Mouse (Mus musculus) liver, adult 2 months (tissue): ENCODE results near the gene Opa3. TPM values are rescaled to one million over a fixed set of nuclear protein-coding genes. Genes with fewer than 3 reads are reported as not detected.

Experiments used
- DNase-seq: peaks from one replicate; pipeline ENCODE4 v3.0.0-alpha.2; 2011; ENCODE audit warnings: low read depth, low spot score; ENCODE audit errors: extremely low read depth
- H3K27ac ChIP-seq: fragments of 200-500 bp; replicated peaks from 2 replicates; pipeline ENCODE4 v1.5.1; 2012; ENCODE audit warnings: low read depth, mild to moderate bottlenecking, control low read depth, inconsistent platforms, low read length; ENCODE audit not compliant: insufficient read depth
- H3K27me3 ChIP-seq: fragments of 200-500 bp; 2 replicates; pipeline ENCODE4 v1.6.1; 2012; ENCODE audit warnings: mild to moderate bottlenecking, moderate library complexity, low read length, inconsistent platforms; ENCODE audit not compliant: control insufficient read depth, insufficient read depth
- H3K36me3 ChIP-seq: fragments of 200-500 bp; 2 replicates; pipeline ENCODE4 v1.6.1; 2012; ENCODE audit warnings: low read length, inconsistent platforms; ENCODE audit not compliant: control insufficient read depth, insufficient read depth
- H3K4me1 ChIP-seq: fragments of 200-500 bp; 2 replicates; pipeline ENCODE4 v1.6.1; 2011; ENCODE audit warnings: low read length; ENCODE audit not compliant: control insufficient read depth, insufficient read depth
- H3K4me3 ChIP-seq: fragments of 200-500 bp; 2 replicates; pipeline ENCODE4 v1.5.1; 2011; ENCODE audit warnings: low read depth, mild to moderate bottlenecking, control low read depth, low read length, moderate library complexity; ENCODE audit not compliant: insufficient read depth
- H3K79me2 ChIP-seq: fragments of 200-500 bp; 2 replicates; pipeline ENCODE4 v1.6.1; 2012; ENCODE audit warnings: inconsistent platforms, mild to moderate bottlenecking, low read length, moderate library complexity; ENCODE audit not compliant: control insufficient read depth, insufficient read depth
- H3K9ac ChIP-seq: fragments of 200-500 bp; 2 replicates; pipeline ENCODE4 v1.6.1; 2012; ENCODE audit warnings: low read depth, mild to moderate bottlenecking, control low read depth, inconsistent platforms, low read length
- CTCF ChIP-seq: fragments of 200-500 bp; IDR thresholded peaks from 2 replicates; pipeline ENCODE4 v1.5.1; 2011; ENCODE audit warnings: low read depth, low read length, control low read depth
- POLR2A ChIP-seq: fragments of 200-500 bp; IDR thresholded peaks from 2 replicates; pipeline ENCODE4 v1.6.1; 2011; ENCODE audit warnings: low read length, control low read depth; ENCODE audit not compliant: insufficient read depth; ENCODE audit errors: extremely low read depth
- WGBS: fragments of 180-500 bp; shearing (Covaris S2); methylation state at CpG from one replicate; pipeline ENCODE4 v1.1.7; 2018; 5-methylcytosine and 5-hydroxymethylcytosine counted together
- polyA plus RNA-seq: library from polyadenylated mRNA; depleted of rRNA; stranded (reverse); fragments of >200 nt; gene quantifications from 2 replicates; pipeline ENCODE4 v1.2.3, GENCODE M21; 2012
- total RNA-seq: library from RNA; depleted of rRNA; stranded (reverse); fragments of >200 nt; gene quantifications from 2 replicates; pipeline ENCODE4 v1.2.3, GENCODE M21; 2014

Gene Opa3
- total and polyA plus RNA-seq, 2 experiments, result 12.9 to 34.1 TPM

DNA sequence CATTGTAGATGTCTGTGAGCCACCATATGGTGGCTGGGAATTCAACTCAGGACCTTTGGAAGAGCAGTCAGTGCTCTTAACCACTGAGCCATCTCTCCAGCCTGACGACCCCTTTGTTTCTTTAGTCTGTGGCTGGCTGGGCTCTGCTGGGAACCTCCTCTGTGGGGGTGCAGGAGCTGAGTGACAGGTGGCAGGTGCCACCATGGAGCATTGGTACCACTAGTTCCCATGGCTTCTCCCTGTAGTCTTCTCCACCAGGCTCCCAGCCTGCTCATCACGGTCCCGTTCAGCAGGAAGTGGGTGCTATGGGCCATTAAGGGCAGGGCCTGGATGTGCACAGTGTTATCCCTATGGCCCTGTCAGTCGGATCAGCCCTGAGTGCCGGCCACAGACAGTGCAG lies 6.5 kb downstream of the Opa3 start:
- peak overlapping the region; percentile 89 for H3K27ac ChIP-seq

DNA sequence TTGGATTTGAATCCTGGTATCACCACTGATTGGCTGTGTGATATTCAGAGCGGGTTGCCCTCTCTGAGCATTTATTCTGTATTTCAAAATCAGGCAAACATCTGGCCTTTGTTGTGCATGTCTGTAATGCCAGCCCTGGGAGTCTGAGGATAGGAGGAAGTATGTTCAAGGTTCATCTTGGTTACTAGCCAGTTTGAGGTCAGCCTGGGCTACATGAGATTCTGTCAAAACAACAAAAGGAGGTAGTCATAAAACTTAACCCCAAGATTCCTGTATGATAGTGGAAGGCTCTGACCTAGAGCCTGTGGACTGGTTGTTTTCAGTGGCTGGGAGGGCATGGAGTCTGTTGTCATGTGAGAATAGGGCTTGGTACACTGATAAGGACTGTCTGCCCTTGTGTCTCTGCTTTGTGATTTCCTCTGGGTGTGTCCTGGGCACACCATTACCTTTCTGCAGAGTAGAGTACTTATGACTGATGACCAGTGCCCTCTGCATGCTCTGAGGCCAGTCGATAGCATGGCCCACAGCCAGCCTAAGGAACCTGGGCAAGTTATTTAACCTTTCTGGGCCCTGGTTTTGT lies 7.0 kb downstream of the Opa3 start:
- DNase-seq, result peak; percentile 97
- 24% methylated on average over 2 of the region's 2 CpGs for WGBS
- peaks cover 36% of the 10 kb centered on the region; the same call in 1 of the 2 replicates for H3K79me2 ChIP-seq
- no peaks in the 10 kb centered on the region for H3K36me3 ChIP-seq
- no peak overlapping the region for H3K4me3 ChIP-seq
- H3K27me3 ChIP-seq, result no peaks in the 10 kb centered on the region
- peak overlapping the region; percentile 89 for H3K27ac ChIP-seq
- no peak for TF ChIP-seq POLR2A
- TF ChIP-seq CTCF, result no peak
- H3K4me1 ChIP-seq, result peaks cover 45% of the 10 kb centered on the region
- H3K9ac ChIP-seq, result 0 out of 2 replicates have a peak overlapping the region, but pooled peaks have one; percentile 13

More for the DNA sequence above, 6.5 kb downstream of the Opa3 start:
- H3K79me2 ChIP-seq, result peaks cover 32% of the 10 kb centered on the region; the same call in 1 of the 2 replicates
- no peak overlapping the region for H3K4me3 ChIP-seq
- DNase-seq, result no peak
- no peaks in the 10 kb centered on the region for H3K36me3 ChIP-seq
- no peak for TF ChIP-seq POLR2A
- no peak for TF ChIP-seq CTCF
- H3K9ac ChIP-seq, result peak overlapping the region; percentile 13
- H3K27me3 ChIP-seq, result no peaks in the 10 kb centered on the region
- peaks cover 47% of the 10 kb centered on the region for H3K4me1 ChIP-seq
- WGBS, result 60% methylated on average over 5 of the region's 5 CpGs

DNA sequence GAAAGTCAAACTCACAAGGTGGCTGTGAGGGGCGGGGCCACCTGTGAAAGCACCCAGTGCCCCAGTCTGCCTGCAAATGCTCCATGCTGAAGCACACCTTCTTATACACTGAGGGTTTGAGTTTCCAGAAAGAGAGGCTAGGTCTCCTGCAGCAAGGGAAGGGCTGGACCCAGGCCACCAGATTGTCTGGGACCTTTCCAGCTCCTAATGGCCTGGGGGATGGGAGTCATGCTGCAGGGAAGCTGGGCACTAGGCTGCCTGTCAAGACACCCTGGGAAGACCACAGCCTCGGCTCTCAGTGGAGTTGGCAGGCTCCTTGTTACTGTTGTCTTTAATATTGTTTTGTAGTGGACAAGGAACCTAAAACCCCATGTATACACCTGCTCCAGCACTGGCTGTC lies 8.3 kb downstream of the Opa3 start:
- TF ChIP-seq CTCF (no peak), POLR2A (no peak)

DNA sequence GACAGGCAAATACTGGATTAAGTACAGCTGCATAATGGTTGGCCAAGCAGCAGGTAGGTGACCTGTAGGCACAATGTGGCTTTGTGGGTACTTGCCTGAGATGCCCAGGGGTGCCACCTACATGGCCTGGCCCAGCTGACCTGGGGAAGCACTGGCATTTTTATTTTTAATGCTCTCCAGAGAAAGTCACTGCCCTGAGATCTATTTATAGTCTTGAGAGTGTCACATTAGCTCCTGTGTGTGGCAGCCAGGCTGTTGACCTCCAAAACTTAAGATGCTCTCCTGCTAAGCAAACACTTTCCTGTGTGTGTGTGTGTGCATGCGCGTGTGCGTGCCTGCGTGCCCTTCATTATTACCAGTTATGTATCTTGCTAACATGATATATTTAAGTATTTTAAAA lies 10.2 kb downstream of the Opa3 start:
- no peak for DNase-seq
- H3K27ac ChIP-seq, result no peak overlapping the region
- TF ChIP-seq CTCF, result no peak
- no peak for TF ChIP-seq POLR2A
- H3K36me3 ChIP-seq, result no peaks in the 10 kb centered on the region
- H3K4me1 ChIP-seq, result peaks cover 18% of the 10 kb centered on the region
- no peak overlapping the region for H3K9ac ChIP-seq
- no peaks in the 10 kb centered on the region for H3K27me3 ChIP-seq
- WGBS, result 86% methylated on average over 4 of the region's 4 CpGs
- peaks cover 25% of the 10 kb centered on the region; the same call in 1 of the 2 replicates for H3K79me2 ChIP-seq
- no peak overlapping the region for H3K4me3 ChIP-seq

More for the DNA sequence above, 8.3 kb downstream of the Opa3 start:
- WGBS, result 63% methylated on average over 2 of the region's 2 CpGs
- Histone ChIP-seq H3K4me3 (no peak overlapping the region), H3K27me3 (no peaks in the 10 kb centered on the region), H3K9ac (peak overlapping the region; percentile 21; the same call in 1 of the 2 replicates), H3K36me3 (no peaks in the 10 kb centered on the region), H3K79me2 (peaks cover 37% of the 10 kb centered on the region; the same call in 1 of the 2 replicates), H3K4me1 (peaks cover 34% of the 10 kb centered on the region), H3K27ac (peak overlapping the region; percentile 89)
- peak; percentile 29 for DNase-seq

DNA sequence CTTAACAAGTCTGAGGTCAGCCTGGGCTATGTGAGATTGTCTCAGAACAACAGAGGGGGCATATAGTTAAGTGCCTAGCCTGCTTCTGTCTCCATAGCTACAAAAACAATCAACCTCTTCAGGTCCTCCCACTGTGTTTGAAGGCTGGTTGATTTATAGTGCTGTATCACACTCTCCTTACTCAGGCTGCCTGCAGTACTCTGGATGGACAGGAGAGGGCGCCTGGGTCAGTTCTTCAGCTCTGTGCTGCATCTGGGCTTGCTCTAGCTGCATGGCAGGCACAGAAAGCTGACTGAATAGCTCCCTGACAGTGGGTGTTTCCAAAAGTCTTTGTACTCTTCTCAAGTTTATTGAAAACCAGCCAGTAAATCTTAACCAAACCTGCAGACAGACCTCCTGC lies 11.3 kb downstream of the Opa3 start:
- WGBS, result 0% methylated on average over 1 of the region's 1 CpGs
- no peak overlapping the region for H3K4me3 ChIP-seq
- no peaks in the 10 kb centered on the region for H3K36me3 ChIP-seq
- peaks cover 25% of the 10 kb centered on the region; the same call in 1 of the 2 replicates for H3K79me2 ChIP-seq
- no peak overlapping the region for H3K27ac ChIP-seq
- peaks cover 16% of the 10 kb centered on the region for H3K4me1 ChIP-seq
- H3K27me3 ChIP-seq, result no peaks in the 10 kb centered on the region
- no peak overlapping the region for H3K9ac ChIP-seq
- TF ChIP-seq POLR2A, result no peak
- peak; percentile 95 for TF ChIP-seq CTCF
- peak; percentile 51 for DNase-seq

DNA sequence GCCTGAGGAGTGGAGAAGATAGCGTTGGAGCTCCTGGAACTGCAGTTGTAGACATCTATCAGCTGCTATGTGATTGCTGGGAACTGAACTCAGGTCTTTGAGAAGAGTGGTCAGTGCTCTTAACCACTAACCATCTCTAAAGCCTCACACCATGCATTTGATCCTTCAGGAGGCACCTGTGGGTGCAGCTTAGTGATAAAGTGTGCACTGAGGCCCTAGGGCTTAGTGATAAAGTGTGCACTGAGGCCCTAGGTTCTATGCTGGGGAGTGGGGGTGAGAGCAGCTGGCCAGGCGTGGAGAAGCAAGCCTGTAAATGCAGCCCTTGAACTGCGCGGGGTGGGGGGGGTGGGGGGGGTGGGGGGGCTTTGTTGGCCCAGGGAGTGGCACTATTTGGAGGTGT lies 11.9 kb downstream of the Opa3 start:
- H3K27ac ChIP-seq, result no peak overlapping the region
- peaks cover 12% of the 10 kb centered on the region for H3K4me1 ChIP-seq
- H3K9ac ChIP-seq, result no peak overlapping the region
- H3K79me2 ChIP-seq, result peaks cover 25% of the 10 kb centered on the region; the same call in 1 of the 2 replicates
- no peak for TF ChIP-seq POLR2A
- TF ChIP-seq CTCF, result no peak
- DNase-seq, result no peak
- WGBS, result 81% methylated on average over 4 of the region's 4 CpGs
- no peaks in the 10 kb centered on the region for H3K27me3 ChIP-seq
- no peaks in the 10 kb centered on the region for H3K36me3 ChIP-seq
- H3K4me3 ChIP-seq, result no peak overlapping the region
